Mouse (Mus musculus): ENCODE data around the gene Sebox.
"Not testable (repeated sequence)": the region's sequence is repeated elsewhere in the genome, so short reads cannot be mapped to it uniquely, and the experiment has no call there.

The Sebox gene

DNA sequence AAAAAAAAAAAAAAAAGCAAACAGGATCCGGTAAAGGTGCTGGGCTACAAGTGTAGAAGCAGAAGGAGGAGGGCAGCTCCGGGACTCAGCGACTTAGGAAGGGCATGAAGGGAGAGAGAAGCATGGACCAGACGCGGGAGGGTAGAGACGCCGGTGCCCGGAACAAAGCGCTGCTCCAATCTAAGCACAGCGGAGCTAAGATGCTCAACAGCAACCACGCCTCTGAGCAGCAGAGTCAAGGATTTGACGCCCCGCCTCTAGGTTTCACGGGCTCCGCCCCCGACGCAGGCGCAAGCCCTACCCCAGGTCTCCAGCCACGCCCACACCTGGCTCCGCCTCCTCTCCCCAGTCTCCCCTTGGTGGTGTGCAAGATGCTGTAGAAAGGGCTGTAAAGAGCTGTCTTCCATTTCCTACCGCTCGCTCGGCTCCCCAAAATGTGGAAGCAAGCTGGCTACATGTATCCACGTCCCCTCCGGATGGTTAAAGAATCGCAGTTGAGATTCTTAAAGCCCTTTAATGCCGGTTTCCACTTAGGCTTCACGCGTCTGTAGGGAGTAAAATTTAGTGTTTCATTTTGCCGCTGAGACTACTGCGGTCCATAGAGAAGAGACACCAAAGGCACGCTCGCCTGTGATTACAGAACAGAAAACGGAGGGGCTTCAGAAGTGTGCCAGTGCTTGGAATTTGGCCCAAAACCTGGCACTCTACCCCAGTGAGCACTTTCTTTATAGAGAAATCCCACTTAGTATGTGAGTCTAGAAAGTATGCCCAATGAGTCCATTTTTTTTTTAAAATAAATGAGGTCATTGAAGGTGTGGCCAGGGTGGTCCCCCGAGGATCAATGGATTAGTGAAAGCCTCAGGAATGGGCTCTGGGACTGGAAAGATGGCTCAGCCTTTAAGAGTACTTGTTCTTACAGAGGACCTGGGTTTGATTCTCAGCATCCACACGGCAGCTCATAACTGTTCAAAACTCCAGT, 5.4 kb upstream of the Sebox start, which contains the start of gene Sarm1:
TSS of gene Sarm1 (minus strand) at position 211 of the 979 bp plus-strand sequence.
- DNase-seq (ENCODE audit: low read depth, low spot score): peak; percentile 81

DNA sequence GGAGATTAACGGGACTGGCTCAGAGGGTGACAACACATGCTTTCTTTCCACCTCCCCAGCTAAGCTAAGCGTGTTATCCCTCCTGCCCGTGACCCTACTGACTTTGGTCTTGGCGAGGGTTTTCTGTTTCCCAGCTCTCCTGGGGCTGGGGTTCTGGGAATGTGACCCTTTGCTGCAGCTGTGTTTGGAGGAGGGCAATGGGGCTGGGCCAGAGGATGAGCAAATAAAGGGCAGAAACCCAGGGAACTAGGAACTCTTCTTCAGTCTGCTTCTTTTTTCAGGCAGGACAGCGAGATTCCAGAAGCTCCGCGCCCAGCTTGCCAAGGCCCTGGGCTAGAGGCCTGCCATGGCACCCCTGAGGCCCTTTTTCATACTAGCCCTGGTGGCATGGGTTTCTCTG, 4.2 kb upstream of the Sebox start, which contains the start of gene Vtn:
TSS of gene Vtn (plus strand) at position 88 of the 400 bp plus-strand sequence.
- peak; percentile 73 for DNase-seq (ENCODE audit: low read depth, low spot score)

DNA sequence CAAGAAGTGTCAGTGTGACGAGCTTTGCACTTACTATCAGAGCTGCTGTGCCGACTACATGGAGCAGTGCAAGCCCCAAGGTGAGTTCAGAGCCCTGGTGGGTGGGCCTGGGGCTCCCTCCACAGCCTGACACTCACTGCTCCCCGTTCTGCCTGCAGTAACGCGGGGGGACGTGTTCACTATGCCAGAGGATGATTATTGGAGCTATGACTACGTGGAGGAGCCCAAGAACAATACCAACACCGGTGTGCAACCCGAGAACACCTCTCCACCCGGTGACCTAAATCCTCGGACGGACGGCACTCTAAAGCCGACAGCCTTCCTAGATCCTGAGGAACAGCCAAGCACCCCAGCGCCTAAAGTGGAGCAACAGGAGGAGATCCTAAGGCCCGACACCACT, 3.7 kb upstream of the Sebox start:
- DNase-seq (ENCODE audit: low read depth, low spot score): no peak

GRCm38 (mm10) chr11:78500623-78501202, 2.5 kb upstream of the Sebox start:
- DNase-seq (ENCODE audit: low read depth, low spot score): no peak

DNA sequence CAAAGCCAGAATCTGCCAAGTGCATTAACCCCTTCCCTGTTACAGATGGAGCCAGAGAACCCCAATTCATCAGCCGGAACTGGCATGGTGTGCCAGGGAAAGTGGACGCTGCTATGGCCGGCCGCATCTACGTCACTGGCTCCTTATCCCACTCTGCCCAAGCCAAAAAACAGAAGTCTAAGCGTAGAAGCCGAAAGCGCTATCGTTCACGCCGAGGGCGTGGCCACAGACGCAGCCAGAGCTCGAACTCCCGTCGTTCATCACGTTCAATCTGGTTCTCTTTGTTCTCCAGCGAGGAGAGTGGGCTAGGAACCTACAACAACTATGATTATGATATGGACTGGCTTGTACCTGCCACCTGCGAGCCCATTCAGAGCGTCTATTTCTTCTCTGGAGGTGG, 1.7 kb upstream of the Sebox start:
- DNase-seq (ENCODE audit: low read depth, low spot score): no peak

GRCm38 (mm10) chr11:78505430-78505829, 2.2 kb downstream of the Sebox start:
- no peak for DNase-seq (ENCODE audit: low read depth, low spot score)

DNA sequence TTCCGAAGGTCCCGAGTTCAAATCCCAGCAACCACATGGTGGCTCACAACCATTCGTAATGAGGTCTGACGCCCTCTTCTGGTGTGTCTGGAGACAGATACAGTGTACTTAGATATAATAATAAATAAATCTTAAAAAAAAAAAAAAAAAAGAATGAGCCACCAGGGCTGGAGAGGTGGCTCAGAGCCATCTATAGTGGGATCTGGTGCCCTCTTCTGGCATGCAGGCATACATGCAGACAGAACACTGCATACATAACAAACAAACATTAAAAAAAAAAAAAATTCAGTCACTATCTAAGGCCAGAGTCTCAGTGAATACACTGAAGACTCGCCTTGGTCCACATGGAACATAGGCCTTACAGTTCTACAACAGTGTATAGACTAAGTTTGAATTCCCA, 5.9 kb downstream of the Sebox start:
- DNase-seq (ENCODE audit: low read depth, low spot score): no peak

- peak; percentile 87 for DNase-seq (ENCODE audit: low read depth, low spot score)
These were observed 9.0 kb downstream of the Sebox start, which contains the start of the genes Tmem199 and Poldip2 for GRCm38 (mm10) chr11:78512025-78512957. Tmem199 (minus strand) TSS chr11:78512172. Poldip2 (plus strand) TSS chr11:78512193.

DNA sequence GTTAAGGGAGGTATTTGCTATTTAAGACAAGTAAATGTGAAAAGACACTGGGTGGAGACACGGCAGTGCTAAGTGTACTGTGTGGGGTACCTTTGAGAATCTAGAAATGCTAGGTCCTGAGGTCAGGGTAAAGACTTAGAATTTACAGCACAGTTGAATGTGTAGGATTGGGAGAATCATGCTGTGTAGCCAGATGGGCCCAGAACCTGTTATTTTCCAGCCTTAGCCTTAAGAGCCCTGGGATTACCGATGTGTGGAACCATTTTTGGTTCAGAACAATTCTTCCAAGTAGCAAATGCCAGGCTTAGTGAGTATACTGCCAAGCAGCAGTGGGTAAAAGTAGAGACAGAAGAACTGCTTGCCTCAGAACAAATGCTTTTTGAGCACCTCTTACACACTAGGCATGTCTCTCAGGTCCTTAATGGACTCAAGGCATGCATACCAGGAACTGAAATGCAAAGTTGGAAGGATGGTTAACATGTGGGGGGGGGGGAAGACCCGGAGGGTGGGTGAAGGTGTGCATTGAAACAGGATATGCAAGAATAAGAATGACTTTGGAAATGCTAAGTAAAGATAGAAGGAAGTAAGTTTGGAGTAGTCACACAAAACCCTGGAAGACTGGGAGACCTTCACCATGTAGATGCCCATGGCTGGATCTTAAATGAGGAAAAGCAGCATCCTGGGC, 10.0 kb downstream of the Sebox start:
- DNase-seq (ENCODE audit: low read depth, low spot score): no peak

GRCm38 (mm10) chr11:78515549-78516325, 12.5 kb downstream of the Sebox start:
- DNase-seq (ENCODE audit: low read depth, low spot score): no peak

DNA sequence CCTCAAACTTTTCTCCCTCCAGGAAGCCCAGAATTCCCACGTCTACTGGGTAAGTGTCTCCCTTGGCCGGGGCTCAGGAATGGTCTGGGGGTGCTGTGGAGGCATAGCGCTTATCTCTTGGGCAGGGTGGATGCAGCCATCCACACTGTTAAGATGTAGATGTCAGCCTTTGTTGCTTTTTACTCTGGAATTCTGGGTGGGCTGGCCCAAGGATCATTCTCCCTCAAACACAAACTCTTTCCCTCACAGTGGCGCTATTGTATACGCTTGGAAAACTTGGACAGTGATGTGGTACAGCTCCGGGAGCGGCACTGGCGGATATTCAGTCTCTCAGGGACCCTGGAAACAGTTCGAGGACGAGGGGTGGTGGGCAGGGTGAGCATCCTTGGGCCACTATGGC, 15.7 kb downstream of the Sebox start:
- no peak for DNase-seq (ENCODE audit: low read depth, low spot score)

- peak; percentile 47 for DNase-seq (ENCODE audit: low read depth, low spot score)
These were observed 18.6 kb downstream of the Sebox start for GRCm38 (mm10) chr11:78521880-78522279.

GRCm38 (mm10) chr11:78522481-78522997, 19.3 kb downstream of the Sebox start:
- no peak for DNase-seq (ENCODE audit: low read depth, low spot score)

DNA sequence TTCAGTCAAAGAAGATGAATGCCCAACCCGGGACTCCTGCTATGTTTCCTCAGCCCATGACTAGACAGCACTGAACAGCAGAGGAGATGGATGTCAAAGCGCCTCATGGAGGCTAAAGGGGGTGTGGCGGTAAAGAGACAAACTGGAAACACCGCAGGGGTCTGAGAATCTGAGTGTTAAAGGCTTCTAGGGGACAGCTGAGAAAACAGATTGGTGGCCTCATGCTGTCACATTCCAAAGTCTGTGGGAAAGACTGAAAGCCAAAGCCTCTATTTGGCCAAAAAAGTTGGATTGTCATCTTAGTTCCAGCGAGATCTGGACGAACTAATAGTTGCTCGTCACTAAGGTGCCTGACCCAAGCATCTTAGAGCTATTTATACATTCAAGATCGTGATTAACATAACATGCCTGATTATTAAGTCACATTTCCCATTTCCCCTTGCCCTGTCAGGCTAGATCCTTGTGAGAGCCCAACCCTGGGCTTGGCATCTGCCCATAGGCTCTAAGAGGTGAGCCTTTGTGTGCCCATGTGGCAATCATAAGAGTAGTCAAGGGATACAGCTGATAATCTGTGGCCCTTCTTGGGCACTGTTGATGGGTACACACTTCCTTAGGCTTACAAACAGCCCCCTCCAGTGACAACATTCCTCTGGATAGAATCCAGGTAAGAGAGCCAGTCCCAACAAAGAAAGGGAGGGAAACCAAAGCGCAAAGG, 20.2 kb downstream of the Sebox start:
- DNase-seq (ENCODE audit: low read depth, low spot score): no peak

DNA sequence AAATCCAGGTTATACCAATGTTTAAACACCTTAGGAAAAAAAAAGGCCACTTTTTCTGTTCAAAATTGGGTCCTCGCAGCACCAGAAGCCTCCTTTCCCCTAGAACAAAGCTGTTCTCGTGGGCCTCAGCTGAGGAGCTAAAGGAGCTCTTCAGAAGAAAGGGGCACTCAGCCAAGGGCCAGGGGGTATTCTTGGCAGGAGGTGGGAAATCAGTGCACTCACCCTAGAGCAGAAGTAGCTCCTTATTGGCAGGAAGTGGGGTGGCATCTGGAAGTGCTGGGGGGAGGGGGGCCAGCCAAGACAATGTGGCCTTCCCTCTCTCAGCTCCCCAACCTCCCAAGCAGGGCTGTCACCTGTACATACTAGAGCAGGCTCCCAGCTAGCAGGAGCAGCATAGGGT, 21.6 kb downstream of the Sebox start:
- no peak for DNase-seq (ENCODE audit: low read depth, low spot score)

DNA sequence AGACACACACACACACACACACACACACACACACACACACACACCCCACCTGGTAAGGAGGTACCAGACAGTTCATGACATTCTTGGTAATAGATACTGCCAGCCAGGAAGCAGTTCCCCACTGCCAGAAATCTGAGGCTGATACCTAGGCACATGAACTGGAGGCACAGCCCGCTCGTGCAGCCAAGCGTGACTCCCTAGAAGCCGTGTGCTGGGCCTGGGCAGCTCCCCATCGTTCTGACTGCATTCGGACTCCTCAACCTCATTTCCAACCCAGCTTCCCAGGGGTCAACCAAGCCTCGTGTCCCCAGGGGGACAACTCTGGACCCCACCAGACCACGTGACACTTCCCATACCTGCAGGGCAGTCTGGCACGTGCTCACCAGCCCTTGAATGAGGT, 25.5 kb downstream of the Sebox start:
- no peak for DNase-seq (ENCODE audit: low read depth, low spot score)

GRCm38 (mm10) chr11:78530001-78530400, 26.8 kb downstream of the Sebox start:
- DNase-seq (ENCODE audit: low read depth, low spot score): no peak

DNA sequence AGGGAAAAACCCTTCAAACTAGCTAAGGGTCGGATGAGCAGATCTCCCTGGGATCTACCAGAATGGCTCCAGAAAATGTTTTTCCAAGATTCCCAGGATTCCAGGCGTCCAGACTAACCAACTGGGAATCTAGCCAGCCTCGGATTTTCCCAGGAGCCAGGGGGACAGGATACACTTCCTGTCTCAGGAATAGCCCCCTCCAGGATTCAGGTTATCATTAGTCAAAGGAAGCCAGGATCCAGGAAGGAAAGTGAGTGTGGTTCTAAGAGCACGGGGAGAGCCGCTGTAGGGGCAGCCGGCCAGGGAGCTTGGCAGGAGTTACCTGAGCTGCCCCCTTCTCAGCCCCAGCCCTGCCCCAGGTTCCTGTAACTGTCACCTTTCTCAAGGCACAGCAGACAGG, 27.8 kb downstream of the Sebox start:
- peak; percentile 45 for DNase-seq (ENCODE audit: low read depth, low spot score)

GRCm38 (mm10) chr11:78531515-78531914, 28.3 kb downstream of the Sebox start:
- not testable (repeated sequence) for DNase-seq (ENCODE audit: low read depth, low spot score)

Measured in skeletal muscle tissue, adult 2 months (tissue).